Mouse (Mus musculus) ovary, adult 18-20 months (tissue): Measurements from ENCODE around the gene Tlk1.

Experiments
- DNase-seq: peaks from one replicate; pipeline ENCODE4 v3.0.0; 2022; ENCODE audit warnings: low spot score, mixed read lengths

The Tlk1 gene

GRCm38 (mm10) chr2:70688454-70689078 is 137.0 kb downstream of the Tlk1 start:
- DNase-seq, result no peak

- DNase-seq, result no peak
These were observed 143.2 kb downstream of the Tlk1 start for GRCm38 (mm10) chr2:70682324-70682723.

- no peak for DNase-seq
These were observed 151.9 kb downstream of the Tlk1 start for GRCm38 (mm10) chr2:70673445-70674126.

GRCm38 (mm10) chr2:70672476-70672875 is 153.1 kb downstream of the Tlk1 start:
- DNase-seq, result no peak

GRCm38 (mm10) chr2:70669896-70670295 is 155.6 kb downstream of the Tlk1 start:
- DNase-seq, result no peak

- no peak for DNase-seq
These were observed 156.3 kb downstream of the Tlk1 start for GRCm38 (mm10) chr2:70669241-70669640.

GRCm38 (mm10) chr2:70667016-70667415 is 158.5 kb downstream of the Tlk1 start:
- no peak for DNase-seq

- DNase-seq, result no peak
These were observed 161.8 kb downstream of the Tlk1 start for GRCm38 (mm10) chr2:70663764-70664163.
